Mouse (Mus musculus): ENCODE data around the gene Alox5. TPM values are rescaled to one million over a fixed set of nuclear protein-coding genes. Genes with fewer than 3 reads are reported as not detected.

Gene Alox5
- total and polyA plus RNA-seq, 3 experiments = 22.3 to 87.0 (median 73.4) TPM

- no peak for DNase-seq (ENCODE audit: low spot score)
- Histone ChIP-seq H3K4me1 (ENCODE audit: insufficient read depth, low read depth, low read length) (peaks cover 16% of the 10 kb centered on the region), H3K4me3 (ENCODE audit: low read depth, low read length) (no peak overlapping the region), H3K9me3 (replicated peaks) (no peaks in the 10 kb centered on the region), H3K36me3 (replicated peaks) (peaks cover 32% of the 10 kb centered on the region), H3K27me3 (ENCODE audit: insufficient read depth, low read length) (no peaks in the 10 kb centered on the region)
- ATAC-seq (ENCODE audit: extremely low read depth, insufficient number of reproducible peaks, low FRiP score, poor library complexity, severe bottlenecking) = no peak
- TF ChIP-seq CTCF (IDR thresholded peaks at IDR 0.05; ENCODE audit: low read depth, low read length) (no peak), GATA1 (IDR thresholded peaks at IDR 0.05; ENCODE audit: borderline replicate concordance, low read length) (no peak), TAL1 (conservative IDR thresholded peaks at IDR 0.05; ENCODE audit: low read depth, low read length) (no peak), GATA2 (IDR thresholded peaks at IDR 0.05; ENCODE audit: borderline replicate concordance, low read depth, low read length) (no peak), POLR2AphosphoS5 (IDR thresholded peaks at IDR 0.05; ENCODE audit: insufficient replicate concordance, low read depth, low read length) (no peak)
Measured at GRCm38 (mm10) chr6:116374618-116375017, 86.4 kb downstream of the Alox5 start.

- DNase-seq (ENCODE audit: low spot score) = no peak
- Histone ChIP-seq H3K4me1 (ENCODE audit: insufficient read depth, low read depth, low read length) (peaks cover 16% of the 10 kb centered on the region), H3K9me3 (replicated peaks) (no peaks in the 10 kb centered on the region), H3K36me3 (replicated peaks) (peaks cover 27% of the 10 kb centered on the region), H3K4me3 (ENCODE audit: low read depth, low read length) (no peak overlapping the region), H3K27me3 (ENCODE audit: insufficient read depth, low read length) (no peaks in the 10 kb centered on the region)
- TF ChIP-seq GATA1 (IDR thresholded peaks at IDR 0.05; ENCODE audit: borderline replicate concordance, low read length) = no peak
- no peak for TF ChIP-seq TAL1 (conservative IDR thresholded peaks at IDR 0.05; ENCODE audit: low read depth, low read length)
- TF ChIP-seq GATA2 (IDR thresholded peaks at IDR 0.05; ENCODE audit: borderline replicate concordance, low read depth, low read length) = no peak
- no peak for TF ChIP-seq CTCF (IDR thresholded peaks at IDR 0.05; ENCODE audit: low read depth, low read length)
- no peak for TF ChIP-seq POLR2AphosphoS5 (IDR thresholded peaks at IDR 0.05; ENCODE audit: insufficient replicate concordance, low read depth, low read length)
- no peak for ATAC-seq (ENCODE audit: extremely low read depth, insufficient number of reproducible peaks, low FRiP score, poor library complexity, severe bottlenecking)
Measured at GRCm38 (mm10) chr6:116374136-116374535, 86.8 kb downstream of the Alox5 start.

GRCm38 (mm10) chr6:116371500-116371899 lies 89.5 kb downstream of the Alox5 start:
- H3K27me3 ChIP-seq (ENCODE audit: insufficient read depth, low read length) = no peaks in the 10 kb centered on the region
- ATAC-seq (ENCODE audit: extremely low read depth, insufficient number of reproducible peaks, low FRiP score, poor library complexity, severe bottlenecking) (no peak), DNase-seq (ENCODE audit: low spot score) (no peak)
- H3K9me3 ChIP-seq (replicated peaks) = no peaks in the 10 kb centered on the region
- H3K4me1 ChIP-seq (ENCODE audit: insufficient read depth, low read depth, low read length) = peaks cover 16% of the 10 kb centered on the region
- TF ChIP-seq POLR2AphosphoS5 (IDR thresholded peaks at IDR 0.05; ENCODE audit: insufficient replicate concordance, low read depth, low read length) (no peak), CTCF (IDR thresholded peaks at IDR 0.05; ENCODE audit: low read depth, low read length) (no peak), GATA1 (IDR thresholded peaks at IDR 0.05; ENCODE audit: borderline replicate concordance, low read length) (no peak), GATA2 (IDR thresholded peaks at IDR 0.05; ENCODE audit: borderline replicate concordance, low read depth, low read length) (no peak)
- H3K36me3 ChIP-seq (replicated peaks) = peaks cover 14% of the 10 kb centered on the region
- H3K4me3 ChIP-seq (ENCODE audit: low read depth, low read length) = no peak overlapping the region

- Histone ChIP-seq H3K36me3 (replicated peaks) (peaks cover 14% of the 10 kb centered on the region), H3K27me3 (ENCODE audit: insufficient read depth, low read length) (no peaks in the 10 kb centered on the region), H3K4me1 (ENCODE audit: insufficient read depth, low read depth, low read length) (peaks cover 16% of the 10 kb centered on the region), H3K4me3 (ENCODE audit: low read depth, low read length) (no peak overlapping the region), H3K9me3 (replicated peaks) (no peaks in the 10 kb centered on the region)
- DNase-seq (ENCODE audit: low spot score) (no peak), ATAC-seq (ENCODE audit: extremely low read depth, insufficient number of reproducible peaks, low FRiP score, poor library complexity, severe bottlenecking) (no peak)
- TF ChIP-seq GATA2 (IDR thresholded peaks at IDR 0.05; ENCODE audit: borderline replicate concordance, low read depth, low read length) = no peak
- no peak for TF ChIP-seq TAL1 (conservative IDR thresholded peaks at IDR 0.05; ENCODE audit: low read depth, low read length)
- TF ChIP-seq GATA1 (IDR thresholded peaks at IDR 0.05; ENCODE audit: borderline replicate concordance, low read length) = no peak
- TF ChIP-seq POLR2AphosphoS5 (IDR thresholded peaks at IDR 0.05; ENCODE audit: insufficient replicate concordance, low read depth, low read length) = no peak
- TF ChIP-seq CTCF (IDR thresholded peaks at IDR 0.05; ENCODE audit: low read depth, low read length) = no peak
Measured at GRCm38 (mm10) chr6:116370216-116370976, 90.6 kb downstream of the Alox5 start.

GRCm38 (mm10) chr6:116369811-116370210 lies 91.2 kb downstream of the Alox5 start:
- no peak overlapping the region for H3K4me3 ChIP-seq (ENCODE audit: low read depth, low read length)
- H3K4me1 ChIP-seq (ENCODE audit: insufficient read depth, low read depth, low read length) = peaks cover 16% of the 10 kb centered on the region
- DNase-seq (ENCODE audit: low spot score) (no peak), ATAC-seq (ENCODE audit: extremely low read depth, insufficient number of reproducible peaks, low FRiP score, poor library complexity, severe bottlenecking) (no peak)
- no peaks in the 10 kb centered on the region for H3K27me3 ChIP-seq (ENCODE audit: insufficient read depth, low read length)
- no peak for TF ChIP-seq GATA1 (IDR thresholded peaks at IDR 0.05; ENCODE audit: borderline replicate concordance, low read length)
- TF ChIP-seq GATA2 (IDR thresholded peaks at IDR 0.05; ENCODE audit: borderline replicate concordance, low read depth, low read length) = no peak
- TF ChIP-seq POLR2AphosphoS5 (IDR thresholded peaks at IDR 0.05; ENCODE audit: insufficient replicate concordance, low read depth, low read length) = no peak
- TF ChIP-seq TAL1 (conservative IDR thresholded peaks at IDR 0.05; ENCODE audit: low read depth, low read length) = no peak
- no peak for TF ChIP-seq CTCF (IDR thresholded peaks at IDR 0.05; ENCODE audit: low read depth, low read length)
- peaks cover 14% of the 10 kb centered on the region for H3K36me3 ChIP-seq (replicated peaks)
- H3K9me3 ChIP-seq (replicated peaks) = no peaks in the 10 kb centered on the region

- DNase-seq (ENCODE audit: low spot score) (no peak), ATAC-seq (ENCODE audit: extremely low read depth, insufficient number of reproducible peaks, low FRiP score, poor library complexity, severe bottlenecking) (no peak)
- TF ChIP-seq CTCF (IDR thresholded peaks at IDR 0.05; ENCODE audit: low read depth, low read length) = no peak
- H3K4me1 ChIP-seq (ENCODE audit: insufficient read depth, low read depth, low read length) = peaks cover 12% of the 10 kb centered on the region
- H3K4me3 ChIP-seq (ENCODE audit: low read depth, low read length) = no peak overlapping the region
- H3K9me3 ChIP-seq (replicated peaks) = no peaks in the 10 kb centered on the region
- H3K36me3 ChIP-seq (replicated peaks) = peaks cover 14% of the 10 kb centered on the region
- H3K27me3 ChIP-seq (ENCODE audit: insufficient read depth, low read length) = no peaks in the 10 kb centered on the region
Measured at GRCm38 (mm10) chr6:116367971-116368370, 93.0 kb downstream of the Alox5 start.
